Comparison of ENCODE assay signal across 7 mouse cellular contexts in genomic region chr16:10313646-10314088, GRCm38 (mm10). TPM values are rescaled to one million over a fixed set of nuclear protein-coding genes. Genes with fewer than 3 reads are reported as not detected.
DNase-seq lines count a peak whose midpoint lies in the region; ATAC-seq and TF ChIP-seq lines count a peak whose summit lies in the region.

Emp2 (minus strand) TSS chr16:10313968.

- H3K9me3 ChIP-seq in midbrain, postnatal 0 days (ENCODE audit: low read length) = no peaks in the 10 kb centered on the region

- WGBS in midbrain, postnatal 0 days = 1% methylated on average over 28 of the region's 40 CpGs

- H3K4me1 ChIP-seq in midbrain, postnatal 0 days (ENCODE audit: insufficient read depth, low read length) = 0 out of 2 replicates have a peak, but pooled peaks cover 3% of the 10 kb centered on the region

- DNase-seq in R1 (ENCODE audit: low read depth, low spot score) (peak; percentile 31), liver (peak; percentile 64)
- DNase-seq in embryo, embryonic 11 days = peak; percentile 74
- DNase-seq in heart, adult 18-20 months = peak; percentile 80 to 86
- DNase-seq in kidney, adult 18-20 months = peak; percentile 62
- DNase-seq in midbrain, postnatal 0 days (ENCODE audit: low spot score) = no peak
- DNase-seq in urinary bladder, postnatal 10 days (ENCODE audit: low spot score) = peak; percentile 35

- H3K36me3 ChIP-seq in midbrain, postnatal 0 days (ENCODE audit: insufficient read depth, low read length) = no peaks in the 10 kb centered on the region

- peak within 1 kb of the TSS; percentile 84 for H3K4me2 ChIP-seq in midbrain, postnatal 0 days (ENCODE audit: low read depth, low read length, poor library complexity, severe bottlenecking)

- no peak for TF ChIP-seq CTCF in midbrain, postnatal 0 days (IDR thresholded peaks at IDR 0.05)

- H3K27me3 ChIP-seq in midbrain, postnatal 0 days (ENCODE audit: insufficient read depth, low read length) = peaks cover 18% of the 10 kb centered on the region

- peak within 1 kb of the TSS; percentile 44 for H3K4me3 ChIP-seq in midbrain, postnatal 0 days (ENCODE audit: low read depth, low read length)

- peak; percentile 77 for ATAC-seq in midbrain, postnatal 0 days (ENCODE audit: low FRiP score)

- no peak within 1 kb of the TSS for H3K27ac ChIP-seq in midbrain, postnatal 0 days (ENCODE audit: low read depth, low read length)

- peak within 1 kb of the TSS; percentile 46 for H3K9ac ChIP-seq in midbrain, postnatal 0 days (replicated peaks; ENCODE audit: low read length, poor library complexity, severe bottlenecking)

RNA-seq across cellular contexts. Expression of gene Emp2, which starts in this region (rescaled TPM):
- 10 to 100 TPM; 31.4 to 34.6 TPM for total RNA-seq in heart, adult 18-20 months (2021)
- total RNA-seq in midbrain, postnatal 0 days (2014; rRNA removed) = 18.0 and 18.9 TPM in 2 replicates
- 21.3 and 21.9 TPM in 2 replicates for polyA plus RNA-seq in midbrain, postnatal 0 days (2015; fragmentation: Nextera tagmentation; extraction: Ambion mirVana)
